Mouse (Mus musculus) bone marrow macrophage, adult 2 months (primary cell): Measurements from ENCODE around the gene Gm3012.
"Not testable (repeated sequence)": the region's sequence is repeated elsewhere in the genome, so short reads cannot be mapped to it uniquely, and the experiment has no call there.

Experiments used
- CTCF ChIP-seq: IDR thresholded peaks from 2 replicates; pipeline ENCODE4 v1.5.1; 2012; ENCODE audit warnings: low read depth, mild to moderate bottlenecking, low read length, moderate library complexity
- POLR2A ChIP-seq: IDR thresholded peaks from 2 replicates; pipeline ENCODE4 v1.6.1; 2012; ENCODE audit warnings: mild to moderate bottlenecking, low read depth, low read length, borderline replicate concordance

DNA sequence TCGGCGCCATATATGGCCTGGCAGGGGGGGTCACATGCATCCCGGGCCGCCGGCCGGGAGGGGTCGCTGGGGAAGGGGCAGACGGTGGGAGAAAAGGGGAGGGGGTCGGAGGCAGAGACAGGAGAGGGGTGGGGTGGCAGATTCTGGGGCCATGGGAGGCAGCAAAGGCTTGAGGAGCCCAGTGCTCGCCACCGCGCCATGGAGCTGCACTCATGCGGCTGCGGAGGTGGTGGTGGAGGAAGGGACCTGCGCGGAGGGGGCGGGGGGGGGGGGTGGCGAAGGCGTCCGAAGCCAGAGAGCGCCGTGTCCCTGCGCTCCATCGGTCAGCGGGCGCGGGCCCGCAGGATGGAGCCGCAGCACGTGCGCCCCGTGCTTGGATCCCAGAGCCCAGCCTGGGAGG is 17.4 kb downstream of the Gm3012 start, which contains the start of gene Gm3020:
- not testable (repeated sequence) for TF ChIP-seq CTCF, POLR2A
